Mouse (Mus musculus): ENCODE measurements at regions not wholly inside any gene's neighbourhood (a gene's known extent, or its start where the extent isn't known, plus 50 kb on each side); places are given as distances from the start of the nearest gene placed in this dataset.

- Histone ChIP-seq H3K36me3 (ENCODE audit: control insufficient read depth, insufficient read depth, low read length) (no peaks in the 10 kb centered on the region), H3K9ac (ENCODE audit: low read length) (no peak overlapping the region), H3K4me3 (ENCODE audit: low read depth, low read length) (no peak overlapping the region), H3K9me3 (replicated peaks; ENCODE audit: control insufficient read depth, low read length) (no peaks in the 10 kb centered on the region), H3K4me1 (ENCODE audit: control insufficient read depth, insufficient read depth, low read length) (peaks cover 11% of the 10 kb centered on the region), H3K27me3 (replicated peaks; ENCODE audit: control insufficient read depth, insufficient read depth, low read length) (no peaks in the 10 kb centered on the region), H3K27ac (ENCODE audit: low read depth, low read length) (no peak overlapping the region), H3K4me2 (ENCODE audit: low read length) (no peak overlapping the region)
- no peak for ATAC-seq
- DNase-seq (ENCODE audit: low spot score) = no peak
- WGBS = 72% methylated on average over 8 of the region's 8 CpGs
Observed at GRCm38 (mm10) chr13:44419056-44419455, 310.2 kb upstream of the Jarid2 start.

- peaks cover 11% of the 10 kb centered on the region for H3K4me1 ChIP-seq (ENCODE audit: control insufficient read depth, insufficient read depth, low read length)
- H3K27ac ChIP-seq (ENCODE audit: low read depth, low read length) = no peak overlapping the region
- no peak overlapping the region for H3K4me3 ChIP-seq (ENCODE audit: low read depth, low read length)
- DNase-seq (ENCODE audit: low spot score) (peak; percentile 30), ATAC-seq (no peak)
- 0 out of 2 replicates have a peak overlapping the region, but pooled peaks have one; percentile 18 for H3K4me2 ChIP-seq (ENCODE audit: low read length)
- no peaks in the 10 kb centered on the region for H3K36me3 ChIP-seq (ENCODE audit: control insufficient read depth, insufficient read depth, low read length)
- no peaks in the 10 kb centered on the region for H3K27me3 ChIP-seq (replicated peaks; ENCODE audit: control insufficient read depth, insufficient read depth, low read length)
- no peak overlapping the region for H3K9ac ChIP-seq (ENCODE audit: low read length)
- WGBS = 24% methylated on average over 14 of the region's 15 CpGs
- H3K9me3 ChIP-seq (replicated peaks; ENCODE audit: control insufficient read depth, low read length) = no peaks in the 10 kb centered on the region
Observed at GRCm38 (mm10) chr13:44419472-44420226, 309.6 kb upstream of the Jarid2 start.

GRCm38 (mm10) chr13:44420227-44420592 is 309.1 kb upstream of the Jarid2 start:
- 10% methylated on average over 6 of the region's 6 CpGs for WGBS
- ATAC-seq (no peak), DNase-seq (ENCODE audit: low spot score) (no peak)
- H3K4me2 ChIP-seq (ENCODE audit: low read length) = 0 out of 2 replicates have a peak overlapping the region, but pooled peaks have one; percentile 18
- H3K4me3 ChIP-seq (ENCODE audit: low read depth, low read length) = no peak overlapping the region
- no peaks in the 10 kb centered on the region for H3K27me3 ChIP-seq (replicated peaks; ENCODE audit: control insufficient read depth, insufficient read depth, low read length)
- no peaks in the 10 kb centered on the region for H3K36me3 ChIP-seq (ENCODE audit: control insufficient read depth, insufficient read depth, low read length)
- no peak overlapping the region for H3K27ac ChIP-seq (ENCODE audit: low read depth, low read length)
- peaks cover 11% of the 10 kb centered on the region for H3K4me1 ChIP-seq (ENCODE audit: control insufficient read depth, insufficient read depth, low read length)
- H3K9me3 ChIP-seq (replicated peaks; ENCODE audit: control insufficient read depth, low read length) = no peaks in the 10 kb centered on the region
- H3K9ac ChIP-seq (ENCODE audit: low read length) = no peak overlapping the region

- Histone ChIP-seq H3K4me2 (ENCODE audit: low read length) (no peak overlapping the region), H3K4me3 (ENCODE audit: low read depth, low read length) (no peak overlapping the region), H3K9ac (ENCODE audit: low read length) (no peak overlapping the region), H3K4me1 (ENCODE audit: control insufficient read depth, insufficient read depth, low read length) (peaks cover 11% of the 10 kb centered on the region), H3K27me3 (replicated peaks; ENCODE audit: control insufficient read depth, insufficient read depth, low read length) (no peaks in the 10 kb centered on the region), H3K36me3 (ENCODE audit: control insufficient read depth, insufficient read depth, low read length) (no peaks in the 10 kb centered on the region), H3K27ac (ENCODE audit: low read depth, low read length) (no peak overlapping the region), H3K9me3 (replicated peaks; ENCODE audit: control insufficient read depth, low read length) (no peaks in the 10 kb centered on the region)
- ATAC-seq (no peak), DNase-seq (ENCODE audit: low spot score) (peak; percentile 52)
- 86% methylated on average over 8 of the region's 8 CpGs for WGBS
Observed at GRCm38 (mm10) chr13:44420941-44421340, 308.3 kb upstream of the Jarid2 start.

- Histone ChIP-seq H3K9me3 (replicated peaks; ENCODE audit: control insufficient read depth, low read length) (no peaks in the 10 kb centered on the region), H3K4me3 (ENCODE audit: low read depth, low read length) (no peak overlapping the region), H3K36me3 (ENCODE audit: control insufficient read depth, insufficient read depth, low read length) (no peaks in the 10 kb centered on the region), H3K4me1 (ENCODE audit: control insufficient read depth, insufficient read depth, low read length) (peaks cover 11% of the 10 kb centered on the region), H3K4me2 (ENCODE audit: low read length) (no peak overlapping the region), H3K27ac (ENCODE audit: low read depth, low read length) (no peak overlapping the region), H3K9ac (ENCODE audit: low read length) (no peak overlapping the region), H3K27me3 (replicated peaks; ENCODE audit: control insufficient read depth, insufficient read depth, low read length) (no peaks in the 10 kb centered on the region)
- no peak; the same call in 1 of the 2 replicates for ATAC-seq
- 93% methylated on average over 3 of the region's 3 CpGs for WGBS
- DNase-seq (ENCODE audit: low spot score) = peak; percentile 37
Observed at GRCm38 (mm10) chr13:44421426-44421825, 307.8 kb upstream of the Jarid2 start.

GRCm38 (mm10) chr13:44421922-44422321 is 307.4 kb upstream of the Jarid2 start:
- DNase-seq (ENCODE audit: low spot score) (no peak), ATAC-seq (no peak)
- WGBS = 82% methylated on average over 5 of the region's 5 CpGs
- Histone ChIP-seq H3K27ac (ENCODE audit: low read depth, low read length) (no peak overlapping the region), H3K4me2 (ENCODE audit: low read length) (no peak overlapping the region), H3K36me3 (ENCODE audit: control insufficient read depth, insufficient read depth, low read length) (no peaks in the 10 kb centered on the region), H3K27me3 (replicated peaks; ENCODE audit: control insufficient read depth, insufficient read depth, low read length) (no peaks in the 10 kb centered on the region), H3K4me3 (ENCODE audit: low read depth, low read length) (no peak overlapping the region), H3K9me3 (replicated peaks; ENCODE audit: control insufficient read depth, low read length) (no peaks in the 10 kb centered on the region), H3K4me1 (ENCODE audit: control insufficient read depth, insufficient read depth, low read length) (peaks cover 8% of the 10 kb centered on the region), H3K9ac (ENCODE audit: low read length) (no peak overlapping the region)

GRCm38 (mm10) chr13:44430492-44430891 is 298.8 kb upstream of the Jarid2 start:
- H3K4me2 ChIP-seq (ENCODE audit: low read length) = no peak overlapping the region
- WGBS = 86% methylated on average over 8 of the region's 8 CpGs
- no peak for DNase-seq (ENCODE audit: low spot score)
- H3K9me3 ChIP-seq (replicated peaks; ENCODE audit: control insufficient read depth, low read length) = no peaks in the 10 kb centered on the region
- ATAC-seq = no peak
- no peak overlapping the region for H3K4me3 ChIP-seq (ENCODE audit: low read depth, low read length)
- H3K4me1 ChIP-seq (ENCODE audit: control insufficient read depth, insufficient read depth, low read length) = no peaks in the 10 kb centered on the region
- no peaks in the 10 kb centered on the region for H3K27me3 ChIP-seq (replicated peaks; ENCODE audit: control insufficient read depth, insufficient read depth, low read length)
- no peak overlapping the region for H3K9ac ChIP-seq (ENCODE audit: low read length)
- H3K36me3 ChIP-seq (ENCODE audit: control insufficient read depth, insufficient read depth, low read length) = no peaks in the 10 kb centered on the region
- H3K27ac ChIP-seq (ENCODE audit: low read depth, low read length) = no peak overlapping the region

- 93% methylated on average over 1 of the region's 1 CpGs for WGBS
- Histone ChIP-seq H3K27ac (ENCODE audit: low read depth, low read length) (no peak overlapping the region), H3K4me1 (ENCODE audit: control insufficient read depth, insufficient read depth, low read length) (no peaks in the 10 kb centered on the region), H3K36me3 (ENCODE audit: control insufficient read depth, insufficient read depth, low read length) (no peaks in the 10 kb centered on the region), H3K27me3 (replicated peaks; ENCODE audit: control insufficient read depth, insufficient read depth, low read length) (no peaks in the 10 kb centered on the region), H3K9me3 (replicated peaks; ENCODE audit: control insufficient read depth, low read length) (no peaks in the 10 kb centered on the region), H3K9ac (ENCODE audit: low read length) (no peak overlapping the region), H3K4me3 (ENCODE audit: low read depth, low read length) (no peak overlapping the region), H3K4me2 (ENCODE audit: low read length) (no peak overlapping the region)
- no peak for ATAC-seq
- no peak for DNase-seq (ENCODE audit: low spot score)
Observed at GRCm38 (mm10) chr13:44437709-44438108, 291.6 kb upstream of the Jarid2 start.

- Histone ChIP-seq H3K9me3 (replicated peaks; ENCODE audit: control insufficient read depth, low read length) (no peaks in the 10 kb centered on the region), H3K4me2 (ENCODE audit: low read length) (no peak overlapping the region), H3K27me3 (replicated peaks; ENCODE audit: control insufficient read depth, insufficient read depth, low read length) (no peaks in the 10 kb centered on the region), H3K4me1 (ENCODE audit: control insufficient read depth, insufficient read depth, low read length) (no peaks in the 10 kb centered on the region), H3K9ac (ENCODE audit: low read length) (no peak overlapping the region), H3K36me3 (ENCODE audit: control insufficient read depth, insufficient read depth, low read length) (no peaks in the 10 kb centered on the region), H3K27ac (ENCODE audit: low read depth, low read length) (no peak overlapping the region), H3K4me3 (ENCODE audit: low read depth, low read length) (no peak overlapping the region)
- DNase-seq (ENCODE audit: low spot score) (no peak), ATAC-seq (no peak)
- 91% methylated on average over 3 of the region's 3 CpGs for WGBS
Observed at GRCm38 (mm10) chr13:44441061-44441460, 288.2 kb upstream of the Jarid2 start.
